Mouse (Mus musculus) olfactory bulb, adult 2 months (tissue): ENCODE results near the gene Cd200.

ENCODE experiments used
- CTCF ChIP-seq: fragments of 200-500 bp; IDR thresholded peaks from 2 replicates; pipeline ENCODE4 v1.5.1; 2012; ENCODE audit warnings: low read depth, mild to moderate bottlenecking, low read length, moderate library complexity; ENCODE audit not compliant: insufficient read depth
- POLR2A ChIP-seq: fragments of 200-500 bp; IDR thresholded peaks from 2 replicates; pipeline ENCODE4 v1.6.1; 2012; ENCODE audit warnings: mild to moderate bottlenecking, low read depth, low read length, moderate library complexity; ENCODE audit not compliant: insufficient read depth

DNA sequence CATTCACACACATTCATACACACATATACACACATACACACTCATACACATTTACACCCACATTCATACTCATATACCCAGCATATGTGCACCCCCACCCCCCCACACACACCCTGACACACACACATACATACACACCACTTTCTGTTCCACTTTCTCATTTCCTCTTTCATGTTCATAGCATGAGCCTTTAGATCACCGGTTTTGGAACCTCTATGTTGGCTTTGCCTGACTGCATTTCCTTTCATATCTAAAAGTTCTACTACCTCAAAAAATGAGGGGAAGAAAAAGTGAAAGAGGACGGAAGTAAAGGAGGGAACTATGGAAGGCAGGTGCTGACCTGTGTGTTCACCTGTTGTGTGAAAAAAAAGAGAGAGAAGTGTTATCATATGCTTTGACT, 19.0 kb downstream of the Cd200 start:
- TF ChIP-seq POLR2A (no peak), CTCF (no peak)
